Mouse (Mus musculus) neural tube, embryonic 12.5 days (tissue): Measurements from ENCODE around the gene Wfdc18. TPM values are rescaled to one million over a fixed set of nuclear protein-coding genes. Genes with fewer than 3 reads are reported as not detected.

ENCODE experiments used
- ATAC-seq: fragments of 200-750 bp; cut with Nextera tagmentation; 2 replicates; pipeline ENCODE4 v1.8.0; 2017; ENCODE audit warnings: low read depth, mild to moderate bottlenecking, moderate TSS enrichment, moderate library complexity; ENCODE audit not compliant: low FRiP score
- H3K27ac ChIP-seq: fragments of 300-500 bp; sonication (generic); 2 replicates; pipeline ENCODE4 v1.5.1; 2016
- H3K27me3 ChIP-seq: fragments of 300-500 bp; sonication (generic); replicated peaks from 2 replicates; pipeline ENCODE4 v1.6.1; 2016; ENCODE audit warnings: mild to moderate bottlenecking
- H3K36me3 ChIP-seq: fragments of 300-500 bp; sonication (generic); 2 replicates; pipeline ENCODE4 v1.6.1; 2016; ENCODE audit warnings: mild to moderate bottlenecking
- H3K4me1 ChIP-seq: fragments of 300-500 bp; sonication (generic); 2 replicates; pipeline ENCODE4 v1.6.1; 2016
- H3K4me2 ChIP-seq: fragments of 300-500 bp; sonication (generic); replicated peaks from 2 replicates; pipeline ENCODE4 v1.6.1; 2016; ENCODE audit warnings: mild to moderate bottlenecking
- H3K4me3 ChIP-seq: fragments of 300-500 bp; sonication (generic); 2 replicates; pipeline ENCODE4 v1.5.1; 2016
- H3K9ac ChIP-seq: fragments of 300-500 bp; sonication (generic); 2 replicates; pipeline ENCODE4 v1.6.1; 2016; ENCODE audit warnings: mild to moderate bottlenecking
- H3K9me3 ChIP-seq: fragments of 300-500 bp; sonication (generic); 2 replicates; pipeline ENCODE4 v1.6.1; 2016; ENCODE audit warnings: mild to moderate bottlenecking
- WGBS: fragments of 180-500 bp; shearing (Covaris S2); methylation state at CpG from one replicate; pipeline ENCODE4 v1.1.7; 2016; 5-methylcytosine and 5-hydroxymethylcytosine counted together
- polyA plus RNA-seq: library from polyadenylated mRNA; unstranded; fragments of >200 nt; fragmentation: Nextera tagmentation; extraction: Ambion mirVana; gene quantifications from 2 replicates; pipeline ENCODE4 v1.2.1, GENCODE M21; 2016

Gene Wfdc18
- polyA plus RNA-seq, 1 experiment from 2014 or later: not detected

- no peaks in the 10 kb centered on the region for H3K27me3 ChIP-seq
- H3K4me3 ChIP-seq: no peak overlapping the region
- WGBS: 69% methylated on average over 3 of the region's 3 CpGs
- H3K36me3 ChIP-seq: no peaks in the 10 kb centered on the region
- H3K4me2 ChIP-seq: no peak overlapping the region
- H3K9ac ChIP-seq: no peak overlapping the region
- H3K9me3 ChIP-seq: no peaks in the 10 kb centered on the region
- H3K27ac ChIP-seq: no peak overlapping the region
- H3K4me1 ChIP-seq: no peaks in the 10 kb centered on the region
- no peak for ATAC-seq
Measured at GRCm38 (mm10) chr11:83728757-83729432, 20.1 kb downstream of the Wfdc18 start.

- Histone ChIP-seq H3K36me3 (no peaks in the 10 kb centered on the region), H3K9me3 (no peaks in the 10 kb centered on the region), H3K9ac (no peak overlapping the region), H3K27me3 (no peaks in the 10 kb centered on the region), H3K4me3 (no peak overlapping the region), H3K4me1 (no peaks in the 10 kb centered on the region), H3K27ac (no peak overlapping the region), H3K4me2 (no peak overlapping the region)
- ATAC-seq: no peak
- 94% methylated on average over 1 of the region's 1 CpGs for WGBS
Measured at GRCm38 (mm10) chr11:83731116-83731515, 22.3 kb downstream of the Wfdc18 start.

- Histone ChIP-seq H3K4me2 (no peak overlapping the region), H3K9me3 (no peaks in the 10 kb centered on the region), H3K9ac (no peak overlapping the region), H3K4me1 (no peaks in the 10 kb centered on the region), H3K27me3 (no peaks in the 10 kb centered on the region), H3K4me3 (no peak overlapping the region), H3K36me3 (no peaks in the 10 kb centered on the region), H3K27ac (no peak overlapping the region)
- ATAC-seq: no peak
- 79% methylated on average over 5 of the region's 5 CpGs for WGBS
Measured at GRCm38 (mm10) chr11:83733071-83733640, 24.3 kb downstream of the Wfdc18 start.

GRCm38 (mm10) chr11:83734215-83734614, 25.4 kb downstream of the Wfdc18 start:
- Histone ChIP-seq H3K9ac (no peak overlapping the region), H3K4me2 (no peak overlapping the region), H3K4me1 (no peaks in the 10 kb centered on the region), H3K4me3 (no peak overlapping the region), H3K27me3 (no peaks in the 10 kb centered on the region), H3K9me3 (no peaks in the 10 kb centered on the region), H3K27ac (no peak overlapping the region), H3K36me3 (no peaks in the 10 kb centered on the region)
- 83% methylated on average over 1 of the region's 1 CpGs for WGBS
- ATAC-seq: no peak

- Histone ChIP-seq H3K9me3 (no peaks in the 10 kb centered on the region), H3K4me2 (no peak overlapping the region), H3K9ac (no peak overlapping the region), H3K4me1 (no peaks in the 10 kb centered on the region), H3K36me3 (no peaks in the 10 kb centered on the region), H3K4me3 (no peak overlapping the region), H3K27ac (no peak overlapping the region), H3K27me3 (no peaks in the 10 kb centered on the region)
- ATAC-seq: no peak
- 70% methylated on average over 2 of the region's 2 CpGs for WGBS
Measured at GRCm38 (mm10) chr11:83735881-83736280, 27.1 kb downstream of the Wfdc18 start.

- H3K27me3 ChIP-seq: no peaks in the 10 kb centered on the region
- no peak overlapping the region for H3K27ac ChIP-seq
- no peak overlapping the region for H3K4me3 ChIP-seq
- ATAC-seq: no peak
- no peaks in the 10 kb centered on the region for H3K9me3 ChIP-seq
- 94% methylated on average over 3 of the region's 3 CpGs for WGBS
- H3K9ac ChIP-seq: no peak overlapping the region
- no peaks in the 10 kb centered on the region for H3K4me1 ChIP-seq
- H3K36me3 ChIP-seq: no peaks in the 10 kb centered on the region
- H3K4me2 ChIP-seq: no peak overlapping the region
Measured at GRCm38 (mm10) chr11:83737109-83737558, 28.3 kb downstream of the Wfdc18 start.

- Histone ChIP-seq H3K4me2 (no peak overlapping the region), H3K27me3 (no peaks in the 10 kb centered on the region), H3K36me3 (no peaks in the 10 kb centered on the region), H3K27ac (no peak overlapping the region), H3K9me3 (no peaks in the 10 kb centered on the region), H3K9ac (no peak overlapping the region), H3K4me1 (no peaks in the 10 kb centered on the region), H3K4me3 (no peak overlapping the region)
- 26% methylated on average over 5 of the region's 5 CpGs for WGBS
- ATAC-seq: no peak
Measured at GRCm38 (mm10) chr11:83739241-83739640, 30.4 kb downstream of the Wfdc18 start.

- no peak for ATAC-seq
- H3K36me3 ChIP-seq: no peaks in the 10 kb centered on the region
- H3K4me2 ChIP-seq: no peak overlapping the region
- H3K27me3 ChIP-seq: no peaks in the 10 kb centered on the region
- no peak overlapping the region for H3K4me3 ChIP-seq
- 77% methylated on average over 4 of the region's 4 CpGs for whole genome bisulfite sequencing
- H3K27ac ChIP-seq: no peak overlapping the region
- no peaks in the 10 kb centered on the region for H3K9me3 ChIP-seq
- no peak overlapping the region for H3K9ac ChIP-seq
- H3K4me1 ChIP-seq: no peaks in the 10 kb centered on the region
Measured at GRCm38 (mm10) chr11:83740443-83740991, 31.7 kb downstream of the Wfdc18 start.

- no peak for ATAC-seq
- Histone ChIP-seq H3K9me3 (no peaks in the 10 kb centered on the region), H3K27me3 (no peaks in the 10 kb centered on the region), H3K27ac (no peak overlapping the region), H3K4me3 (no peak overlapping the region), H3K4me1 (no peaks in the 10 kb centered on the region), H3K4me2 (no peak overlapping the region), H3K9ac (no peak overlapping the region), H3K36me3 (no peaks in the 10 kb centered on the region)
- 85% methylated on average over 5 of the region's 5 CpGs for WGBS
Measured at GRCm38 (mm10) chr11:83741841-83742240, 33.0 kb downstream of the Wfdc18 start.

GRCm38 (mm10) chr11:83742731-83743355, 34.0 kb downstream of the Wfdc18 start:
- Histone ChIP-seq H3K9ac (no peak overlapping the region), H3K4me2 (no peak overlapping the region), H3K27me3 (no peaks in the 10 kb centered on the region), H3K36me3 (no peaks in the 10 kb centered on the region), H3K27ac (no peak overlapping the region), H3K4me1 (no peaks in the 10 kb centered on the region), H3K4me3 (no peak overlapping the region), H3K9me3 (no peaks in the 10 kb centered on the region)
- 75% methylated on average over 9 of the region's 9 CpGs for WGBS
- no peak for ATAC-seq

- H3K9ac ChIP-seq: no peak overlapping the region
Measured at GRCm38 (mm10) chr11:83743525-83743924, 34.7 kb downstream of the Wfdc18 start.

GRCm38 (mm10) chr11:83746152-83746551, 37.3 kb downstream of the Wfdc18 start:
- ATAC-seq: no peak

More at GRCm38 (mm10) chr11:83743525-83743924, 34.7 kb downstream of the Wfdc18 start:
- no peak overlapping the region for H3K27ac ChIP-seq
- H3K4me1 ChIP-seq: no peaks in the 10 kb centered on the region
- H3K4me3 ChIP-seq: no peak overlapping the region
- H3K4me2 ChIP-seq: no peak overlapping the region
- H3K9me3 ChIP-seq: no peaks in the 10 kb centered on the region
- no peaks in the 10 kb centered on the region for H3K36me3 ChIP-seq
- no peak for ATAC-seq
- 87% methylated on average over 3 of the region's 3 CpGs for WGBS
- H3K27me3 ChIP-seq: no peaks in the 10 kb centered on the region

More at GRCm38 (mm10) chr11:83746152-83746551, 37.3 kb downstream of the Wfdc18 start:
- Histone ChIP-seq H3K4me3 (no peak overlapping the region), H3K27ac (no peak overlapping the region), H3K36me3 (no peaks in the 10 kb centered on the region), H3K9me3 (no peaks in the 10 kb centered on the region), H3K27me3 (0 out of 2 replicates have a peak, but pooled peaks cover 4% of the 10 kb centered on the region), H3K4me2 (no peak overlapping the region), H3K4me1 (no peaks in the 10 kb centered on the region), H3K9ac (no peak overlapping the region)
- WGBS: 64% methylated on average over 4 of the region's 4 CpGs
